Mouse (Mus musculus) E14TG2a.4 (cell line): ENCODE results near the gene Cit.

Experiments
- CTCF ChIP-seq: conservative IDR thresholded peaks from 2 replicates; pipeline ENCODE4 v1.5.1; 2014; ENCODE audit warnings: low read length
- POU5F1 ChIP-seq: IDR thresholded peaks from 2 replicates; pipeline ENCODE4 v1.6.1; 2014; ENCODE audit warnings: low read length, borderline replicate concordance

DNA sequence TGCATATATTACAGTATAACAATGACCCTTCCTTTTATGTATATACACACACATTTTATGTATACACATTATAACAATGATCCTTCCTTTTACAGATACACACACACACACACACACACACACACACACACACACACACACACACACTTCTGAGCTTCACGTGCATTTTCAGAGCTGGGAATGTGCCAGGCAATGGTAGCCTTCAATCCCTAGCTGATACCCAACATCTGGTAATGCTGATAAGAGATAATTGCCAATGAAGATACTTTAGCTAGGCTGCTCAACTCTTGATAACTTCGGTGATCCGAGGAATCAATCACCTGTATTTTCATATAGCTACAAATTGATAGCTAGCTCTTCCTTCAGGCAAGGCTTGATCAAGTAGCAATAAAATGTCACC, 32.8 kb upstream of the Cit start:
- TF ChIP-seq CTCF (no peak), POU5F1 (no peak)
